Mouse (Mus musculus) lung, adult 18-20 months (tissue): ENCODE results near the gene Plac1.

ENCODE experiments used
- DNase-seq, 2 experiments: peaks; one replicate each; pipeline ENCODE4 v3.0.0; 2022; ENCODE audit warnings: mixed read lengths in 2 of 2

Gene Plac1

GRCm38 (mm10) chrX:53045187-53045903 lies 194.6 kb downstream of the Plac1 start:
- DNase-seq: no peak

GRCm38 (mm10) chrX:53041006-53041405 lies 198.9 kb downstream of the Plac1 start:
- no peak for DNase-seq

- no peak for DNase-seq
Measured at GRCm38 (mm10) chrX:53040138-53040537, 199.8 kb downstream of the Plac1 start.

- no peak for DNase-seq
Measured at GRCm38 (mm10) chrX:53039651-53040050, 200.3 kb downstream of the Plac1 start.

GRCm38 (mm10) chrX:53038194-53038593 lies 201.7 kb downstream of the Plac1 start:
- DNase-seq: no peak

- DNase-seq: no peak
Measured at GRCm38 (mm10) chrX:53029559-53029958, 210.4 kb downstream of the Plac1 start.

GRCm38 (mm10) chrX:53025471-53026223 lies 214.3 kb downstream of the Plac1 start:
- no peak for DNase-seq

GRCm38 (mm10) chrX:53024268-53024667 lies 215.6 kb downstream of the Plac1 start:
- DNase-seq: peak in 1 of 2 experiments; percentile 11

- DNase-seq: no peak
Measured at GRCm38 (mm10) chrX:53023021-53023420, 216.9 kb downstream of the Plac1 start.
